Mouse (Mus musculus): ENCODE results near the gene Gm19668. TPM values are rescaled to one million over a fixed set of nuclear protein-coding genes. Genes with fewer than 3 reads are reported as not detected.

Gene Gm19668
- total RNA-seq (2023) = not detected in 4 replicates

GRCm38 (mm10) chr10:77798921-77799508 is at the start of gene Gm19668:
TSS of gene Gm19668 (minus strand) at chr10:77799133.

GRCm38 (mm10) chr10:77846503-77846902 is 47.6 kb upstream of the Gm19668 start, which contains the start of gene Gm36176:
TSS of gene Gm36176 (plus strand) at chr10:77846803.

GRCm38 (mm10) chr10:77835647-77836046 is 36.7 kb upstream of the Gm19668 start, which contains the start of gene Krtap10-10:
TSS of gene Krtap10-10 (plus strand) at chr10:77835947.

GRCm38 (mm10) chr10:77826951-77827350 is 28.0 kb upstream of the Gm19668 start, which contains the start of gene Krtap10-4:
TSS of gene Krtap10-4 (minus strand) at chr10:77827095.

GRCm38 (mm10) chr10:77814382-77814781 is 15.4 kb upstream of the Gm19668 start, which contains the start of gene Gm2696:
TSS of gene Gm2696 (plus strand) at chr10:77814682.

GRCm38 (mm10) chr10:77811743-77812142 is 12.8 kb upstream of the Gm19668 start, which contains the start of gene Gm9507:
TSS of gene Gm9507 (minus strand) at chr10:77811843.

GRCm38 (mm10) chr10:77794976-77795375 is 4.0 kb downstream of the Gm19668 start, which contains the start of gene Gm9639:
TSS of gene Gm9639 (minus strand) at chr10:77795076.

GRCm38 (mm10) chr10:77787876-77788275 is 11.1 kb downstream of the Gm19668 start, which contains the start of gene Gm7137:
TSS of gene Gm7137 (minus strand) at chr10:77788200.

GRCm38 (mm10) chr10:77782442-77782841 is 16.5 kb downstream of the Gm19668 start, which contains the start of gene Gm3250:
TSS of gene Gm3250 (minus strand) at chr10:77782542.

GRCm38 (mm10) chr10:77776844-77777243 is 22.1 kb downstream of the Gm19668 start, which contains the start of gene Gm7138:
TSS of gene Gm7138 (minus strand) at chr10:77776944.

GRCm38 (mm10) chr10:77771225-77771624 is 27.7 kb downstream of the Gm19668 start, which contains the start of gene Gm3238:
TSS of gene Gm3238 (minus strand) at chr10:77771325.

GRCm38 (mm10) chr10:77759582-77759981 is 39.4 kb downstream of the Gm19668 start, which contains the start of gene Gm3233:
TSS of gene Gm3233 (minus strand) at chr10:77759682.

GRCm38 (mm10) chr10:77751254-77751653 is 47.7 kb downstream of the Gm19668 start, which contains the start of gene Gm9736:
TSS of gene Gm9736 (minus strand) at chr10:77751354.

Other genes with a start within 250 kb of the Gm19668 start
- 68.7 to 88.1 TPM (median 80.3 TPM) in 4 replicates for gene Pttg1ip, start 217.4 kb downstream of the Gm19668 start, total RNA-seq (2023)
- 59.3 to 66.2 TPM (median 61.2 TPM) in 4 replicates for gene Sumo3, start 193.0 kb downstream of the Gm19668 start, total RNA-seq (2023)
- gene Gm49325, start 192.9 kb downstream of the Gm19668 start, total RNA-seq (2023) = 3.8 TPM in 1 of 4 replicates, not detected in the others
- 36.7 to 55.5 TPM (median 43.1 TPM) in 4 replicates for gene Ube2g2, start 176.9 kb downstream of the Gm19668 start, total RNA-seq (2023)
- 3.3 to 4.2 TPM (median 3.7 TPM) in 4 replicates for gene Tspear, start 112.6 kb downstream of the Gm19668 start, total RNA-seq (2023)
- not detected in 4 replicates for gene Gm19402, start 108.4 kb downstream of the Gm19668 start, total RNA-seq (2023)
- gene Gm9508, start 101.9 kb downstream of the Gm19668 start, total RNA-seq (2023) = not detected in 4 replicates
- not detected in 4 replicates for gene Gm10272, start 92.5 kb downstream of the Gm19668 start, total RNA-seq (2023)
- not detected in 4 replicates for gene Gm10024, start 87.7 kb downstream of the Gm19668 start, total RNA-seq (2023)
- gene Gm10142, start 83.3 kb downstream of the Gm19668 start, total RNA-seq (2023) = not detected in 4 replicates
- not detected in 4 replicates for gene Krtap12-1, start 78.5 kb downstream of the Gm19668 start, total RNA-seq (2023)
- gene Gm10100, start 72.6 kb downstream of the Gm19668 start, total RNA-seq (2023) = not detected in 4 replicates
- gene Gm18596, start 56.5 kb downstream of the Gm19668 start, total RNA-seq (2023) = not detected in 4 replicates
- not detected in 4 replicates for gene Gm9736, start 47.8 kb downstream of the Gm19668 start, total RNA-seq (2023)
- not detected in 4 replicates for gene Gm3233, start 39.5 kb downstream of the Gm19668 start, total RNA-seq (2023)
- gene Gm3238, start 27.8 kb downstream of the Gm19668 start, total RNA-seq (2023) = not detected in 4 replicates
- not detected in 4 replicates for gene Gm7138, start 22.2 kb downstream of the Gm19668 start, total RNA-seq (2023)
- gene Gm3250, start 16.6 kb downstream of the Gm19668 start, total RNA-seq (2023) = not detected in 4 replicates
- gene Gm7137, start 10.9 kb downstream of the Gm19668 start, total RNA-seq (2023) = not detected in 4 replicates
- not detected in 4 replicates for gene Gm9639, start 4.1 kb downstream of the Gm19668 start, total RNA-seq (2023)
- not detected in 4 replicates for gene Gm9507, start 12.7 kb upstream of the Gm19668 start, total RNA-seq (2023)
- not detected in 4 replicates for gene Gm2696, start 15.5 kb upstream of the Gm19668 start, total RNA-seq (2023)
- gene Krtap10-4, start 28.0 kb upstream of the Gm19668 start, total RNA-seq (2023) = not detected in 4 replicates
- gene Krtap10-10, start 36.8 kb upstream of the Gm19668 start, total RNA-seq (2023) = not detected in 4 replicates
- not detected in 4 replicates for gene Gm36176, start 47.7 kb upstream of the Gm19668 start, total RNA-seq (2023)
- gene Gm10318, start 53.7 kb upstream of the Gm19668 start, total RNA-seq (2023) = not detected in 4 replicates
- not detected in 4 replicates for gene Gm3285, start 62.8 kb upstream of the Gm19668 start, total RNA-seq (2023)
- gene Lrrc3, start 103.4 kb upstream of the Gm19668 start, total RNA-seq (2023) = 0.16 to 0.27 TPM in 2 of 4 replicates, not detected in the others
- 21.4 to 30.7 TPM (median 24.9 TPM) in 4 replicates for gene Trpm2, start 171.4 kb upstream of the Gm19668 start, total RNA-seq (2023)
- gene 1810043G02Rik, start 179.4 kb upstream of the Gm19668 start, total RNA-seq (2023) = 7.4 to 12.6 TPM (median 10.7 TPM) in 4 replicates
- 76.6 to 97.0 TPM (median 84.3 TPM) in 4 replicates for gene Pfkl, start 210.9 kb upstream of the Gm19668 start, total RNA-seq (2023)
- gene Dnmt3l, start 242.8 kb upstream of the Gm19668 start, total RNA-seq (2023) = not detected in 4 replicates
- 1.3 to 2.2 TPM (median 1.9 TPM) in 4 replicates for gene Aire, start 244.5 kb upstream of the Gm19668 start, total RNA-seq (2023)